Mouse (Mus musculus) CH12.LX (cell line): Measurements from ENCODE around the gene Hes6. TPM values are rescaled to one million over a fixed set of nuclear protein-coding genes. Genes with fewer than 3 reads are reported as not detected.

ENCODE experiments used
- DNase-seq: peaks from one replicate; pipeline ENCODE4 v3.0.0-alpha.2; 2013; ENCODE audit errors: extremely low read depth
- H3K27ac ChIP-seq: 2 replicates; pipeline ENCODE4 v1.5.1; 2012; ENCODE audit warnings: low read depth, mild to moderate bottlenecking, control low read depth, moderate library complexity; ENCODE audit not compliant: insufficient read depth
- H3K27me3 ChIP-seq: replicated peaks from 2 replicates; pipeline ENCODE3; 2012; ENCODE audit warnings: inconsistent platforms
- H3K36me3 ChIP-seq, 2 experiments: replicated peaks in 1 of 2; 2 replicates each; pipeline versions ENCODE3 to v1.6.1; 2012; ENCODE audit warnings: inconsistent platforms in 1 of 2, low read length in 1 of 2, mild to moderate bottlenecking in 1 of 2, mixed read lengths in 1 of 2, moderate library complexity in 1 of 2; ENCODE audit not compliant: control insufficient read depth in 1 of 2, insufficient read depth in 1 of 2
- H3K4me1 ChIP-seq, 2 experiments: 2 replicates each; pipeline ENCODE4 v1.6.1; 2012; ENCODE audit warnings: inconsistent platforms in 1 of 2, moderate library complexity in 1 of 2; ENCODE audit not compliant: insufficient read depth in 2 of 2, control insufficient read depth in 1 of 2
- H3K4me2 ChIP-seq: 2 replicates; pipeline ENCODE4 v1.6.1; 2012; ENCODE audit warnings: low read depth, mild to moderate bottlenecking, control low read depth; ENCODE audit not compliant: poor library complexity, insufficient read depth, severe bottlenecking
- H3K4me3 ChIP-seq, 3 experiments: fragments of 150-350 bp in 1 of 3; sonication (generic) in 1 of 3; replicated peaks in 1 of 3; 2 replicates each; pipeline versions ENCODE3 to v1.5.1; 2011 to 2012; ENCODE audit warnings: low read depth in 2 of 3, low read length in 2 of 3, mild to moderate bottlenecking in 2 of 3, moderate library complexity in 2 of 3, control low read depth in 1 of 3, improper control_type of control experiment in 1 of 3, inconsistent platforms in 1 of 3, mixed read lengths in 1 of 3; ENCODE audit not compliant: poor library complexity in 1 of 3
- H3K79me2 ChIP-seq: replicated peaks from 2 replicates; pipeline ENCODE4 v1.6.1; 2012; ENCODE audit warnings: mild to moderate bottlenecking, moderate library complexity; ENCODE audit not compliant: control insufficient read depth, poor library complexity, insufficient read depth, severe bottlenecking; ENCODE audit errors: extremely low read depth
- H3K9ac ChIP-seq: 2 replicates; pipeline ENCODE4 v1.6.1; 2012; ENCODE audit warnings: low read depth, mild to moderate bottlenecking, control low read depth, moderate library complexity; ENCODE audit not compliant: insufficient read depth
- H3K9me3 ChIP-seq: replicated peaks from 2 replicates; pipeline ENCODE3; 2012; ENCODE audit warnings: low read length, inconsistent platforms, mixed read lengths
- BHLHE40 ChIP-seq: IDR thresholded peaks from 2 replicates; pipeline ENCODE4 v1.6.1; 2011; ENCODE audit warnings: mild to moderate bottlenecking, low read depth, low read length, improper control_type of control experiment
- E2F4 ChIP-seq: IDR thresholded peaks from 2 replicates; pipeline ENCODE4 v1.6.1; 2011; ENCODE audit warnings: low read depth, low read length, improper control_type of control experiment; ENCODE audit not compliant: insufficient replicate concordance
- ELF1 ChIP-seq: IDR thresholded peaks from 2 replicates; pipeline ENCODE4 v1.6.1; 2014; ENCODE audit warnings: low read depth, mild to moderate bottlenecking, inconsistent platforms, low read length, improper control_type of control experiment
- IRF4 ChIP-seq: IDR thresholded peaks from 2 replicates; pipeline ENCODE4 v1.6.1; 2014; ENCODE audit warnings: low read depth, mild to moderate bottlenecking, inconsistent platforms, low read length, improper control_type of control experiment
- JUN ChIP-seq: IDR thresholded peaks from 2 replicates; pipeline ENCODE4 v1.6.1; 2011; ENCODE audit warnings: low read depth, mild to moderate bottlenecking, low read length, improper control_type of control experiment, moderate library complexity; ENCODE audit not compliant: insufficient read depth
- KAT2A ChIP-seq: IDR thresholded peaks from 2 replicates; pipeline ENCODE4 v1.6.1; 2012; ENCODE audit warnings: low read length, improper control_type of control experiment, inconsistent platforms; ENCODE audit not compliant: insufficient replicate concordance
- MAX ChIP-seq: IDR thresholded peaks from 2 replicates; pipeline ENCODE4 v1.6.1; 2011; ENCODE audit warnings: low read length, improper control_type of control experiment
- MXI1 ChIP-seq: IDR thresholded peaks from 2 replicates; pipeline ENCODE4 v1.6.1; 2011; ENCODE audit warnings: mild to moderate bottlenecking, low read depth, low read length, improper control_type of control experiment
- MYC ChIP-seq: IDR thresholded peaks from 2 replicates; pipeline ENCODE4 v1.6.1; 2011; ENCODE audit warnings: low read depth, mild to moderate bottlenecking, improper control_type of control experiment, low read length
- PAX5 ChIP-seq: IDR thresholded peaks from 2 replicates; pipeline ENCODE4 v1.6.1; 2012; ENCODE audit warnings: low read length, inconsistent platforms, mixed read lengths
- RAD21 ChIP-seq: IDR thresholded peaks from 2 replicates; pipeline ENCODE4 v1.6.1; 2011; ENCODE audit warnings: low read depth, mild to moderate bottlenecking, low read length, improper control_type of control experiment, moderate library complexity
- RCOR1 ChIP-seq: conservative IDR thresholded peaks from 2 replicates; pipeline ENCODE4 v1.6.1; 2012; ENCODE audit warnings: low read depth, mild to moderate bottlenecking, inconsistent platforms, low read length, improper control_type of control experiment
- SIN3A ChIP-seq: IDR thresholded peaks from 2 replicates; pipeline ENCODE4 v1.6.1; 2012; ENCODE audit warnings: low read length, improper control_type of control experiment, inconsistent platforms
- SMC3 ChIP-seq: IDR thresholded peaks from 2 replicates; pipeline ENCODE4 v1.6.1; 2011; ENCODE audit warnings: low read depth, low read length, improper control_type of control experiment
- TCF12 ChIP-seq: IDR thresholded peaks from 2 replicates; pipeline ENCODE4 v1.6.1; 2014; ENCODE audit warnings: low read depth, mild to moderate bottlenecking, inconsistent platforms, low read length, improper control_type of control experiment
- UBTF ChIP-seq: IDR thresholded peaks from 2 replicates; pipeline ENCODE4 v1.6.1; 2012; ENCODE audit warnings: low read depth, mild to moderate bottlenecking, inconsistent platforms, low read length, improper control_type of control experiment, moderate library complexity
- USF1 ChIP-seq: IDR thresholded peaks from 2 replicates; pipeline ENCODE4 v1.6.1; 2014; ENCODE audit warnings: low read depth, mild to moderate bottlenecking, inconsistent platforms, low read length, improper control_type of control experiment
- USF2 ChIP-seq: conservative IDR thresholded peaks from 2 replicates; pipeline ENCODE4 v1.6.1; 2011; ENCODE audit warnings: low read depth, low read length, improper control_type of control experiment
- dilution Hi-C: fragments of 300-500 bp; cut with MboI; formaldehyde crosslinking; loops from 2 replicates; pipeline ENCODE4 v1.14.3; 2020; ENCODE audit warnings: low sequenced_read_pairs; ENCODE audit not compliant: extremely low pct_unique_long_range_greater_than_20kb, extremely low pct_ligation_motif_present
- in situ Hi-C: fragments of 300-500 bp; cut with MboI; formaldehyde crosslinking; loops from 3 replicates; pipeline ENCODE4 v1.14.3; 2019; ENCODE audit warnings: low sequenced_read_pairs, low pct_ligation_motif_present, low pct_unique_long_range_greater_than_20kb, mixed read lengths
- polyA plus RNA-seq: library from polyadenylated mRNA; unstranded; fragments of >175 nt; gene quantifications from 2 replicates; pipeline ENCODE4 v1.2.1, GENCODE M21; 2012; ENCODE audit warnings: low read depth; ENCODE audit not compliant: insufficient read length
- total RNA-seq, 2 experiments: library from RNA; depleted of rRNA; stranded (reverse); fragments of 300-350 nt in 1 of 2; fragments of >200 nt in 1 of 2; gene quantifications; 2 replicates each; pipeline ENCODE4 v1.2.3; 2012 to 2014

Hes6 gene
- total and polyA plus RNA-seq, 3 experiments = 15.4 to 25.7 (median 21.1) TPM

DNA sequence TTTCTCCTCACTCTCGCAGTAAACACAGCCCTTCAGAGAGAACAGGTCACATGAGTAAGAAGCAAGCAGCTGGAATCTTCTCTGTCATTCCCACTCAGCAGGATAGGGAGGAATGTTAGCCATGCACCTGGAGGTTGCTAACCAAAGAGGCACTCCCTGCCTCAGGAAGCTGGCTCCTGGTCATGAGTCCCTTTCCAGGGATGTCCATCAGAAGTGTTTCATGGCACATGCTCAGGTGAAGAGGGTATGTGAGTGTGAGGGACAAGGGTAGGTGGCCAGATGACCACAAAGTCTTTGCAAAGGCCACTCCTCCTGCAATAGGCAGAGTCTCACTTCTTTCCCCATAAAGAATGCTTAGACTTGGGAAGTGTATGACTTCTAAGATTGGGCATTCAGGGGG lies 4.2 kb upstream of the Hes6 start:
- Histone ChIP-seq H3K4me2 (no peak overlapping the region), H3K27ac (no peak overlapping the region), H3K9me3 (no peaks in the 10 kb centered on the region), H3K4me3 (no peak overlapping the region), H3K4me1 (peaks cover 0 to 14% of the 10 kb centered on the region in 2 experiments; a peak in 2 of 4 replicates), H3K27me3 (no peaks in the 10 kb centered on the region), H3K9ac (no peak overlapping the region), H3K36me3 (peaks cover 32 to 54% of the 10 kb centered on the region in 2 experiments), H3K79me2 (no peaks in the 10 kb centered on the region)
- dilution Hi-C loops = no loop called here
- TF ChIP-seq USF1 (no peak), JUN (no peak), MAX (no peak), MXI1 (no peak), RAD21 (no peak), E2F4 (no peak), SIN3A (no peak), ELF1 (no peak), MYC (no peak), TCF12 (no peak), IRF4 (no peak)
- in situ Hi-C loops = no loop called here
- DNase-seq = no peak

DNA sequence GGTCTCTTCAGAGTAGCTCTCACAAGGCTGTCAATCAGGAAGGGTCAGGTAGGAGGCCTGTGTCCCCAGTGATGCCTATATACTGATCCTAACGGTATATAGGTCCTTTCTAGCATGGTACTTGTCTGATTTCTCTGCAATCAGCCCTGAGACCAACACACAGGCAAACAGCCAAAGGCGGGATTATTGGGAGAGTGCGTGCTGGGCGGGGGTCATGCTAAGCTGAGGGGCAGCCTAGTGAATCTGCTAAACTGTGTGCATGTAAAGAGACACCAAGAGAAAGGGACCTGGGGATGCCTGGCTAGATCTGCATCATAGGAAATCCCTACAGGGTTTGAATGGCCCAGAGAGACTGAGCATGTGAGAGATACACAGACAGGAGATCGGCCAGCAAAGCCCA lies 1.5 kb upstream of the Hes6 start:
- DNase-seq = no peak
- dilution Hi-C loops (no loop called here), in situ Hi-C loops (no loop called here)
- no peaks in the 10 kb centered on the region for H3K9me3 ChIP-seq
- TF ChIP-seq RAD21 = no peak
- TF ChIP-seq USF2 = no peak
- no peak for TF ChIP-seq IRF4
- no peak for TF ChIP-seq SMC3
- TF ChIP-seq UBTF = no peak
- TF ChIP-seq PAX5 = no peak
- TF ChIP-seq RCOR1 = no peak
- no peak for TF ChIP-seq BHLHE40
- no peak for TF ChIP-seq E2F4
- TF ChIP-seq KAT2A = no peak
- H3K4me2 ChIP-seq = no peak overlapping the region
- no peaks in the 10 kb centered on the region for H3K27me3 ChIP-seq
- H3K36me3 ChIP-seq = peaks cover 18 to 48% of the 10 kb centered on the region in 2 experiments
- H3K79me2 ChIP-seq = no peaks in the 10 kb centered on the region
- no peak overlapping the region for H3K9ac ChIP-seq
- H3K4me3 ChIP-seq = no peak overlapping the region
- no peak overlapping the region for H3K27ac ChIP-seq
- H3K4me1 ChIP-seq = peaks cover 9 to 25% of the 10 kb centered on the region in 2 experiments
